Mouse (Mus musculus) ovary, postnatal 10 days (tissue): ENCODE measurements around the gene Cgas.

ENCODE experiments used
- DNase-seq: peaks from one replicate; pipeline ENCODE4 v3.0.0; 2022; ENCODE audit warnings: low spot score

Cgas gene

GRCm38 (mm10) chr9:78457026-78457425 is 14.0 kb upstream of the Cgas start:
- DNase-seq: no peak

GRCm38 (mm10) chr9:78451382-78451781 is 8.3 kb upstream of the Cgas start:
- DNase-seq: no peak

GRCm38 (mm10) chr9:78450404-78450803 is 7.4 kb upstream of the Cgas start:
- no peak for DNase-seq

GRCm38 (mm10) chr9:78447973-78448873 is 5.2 kb upstream of the Cgas start, which contains the start of the genes Mto1 and Gm17324:
Gene Mto1, plus strand, starts transcription at chr9:78448208.
Gene Gm17324, minus strand, starts transcription at chr9:78448786.
- peak; percentile 73 for DNase-seq

GRCm38 (mm10) chr9:78447606-78447972 is 4.6 kb upstream of the Cgas start:
- no peak for DNase-seq

GRCm38 (mm10) chr9:78442237-78442578 is 829 bp downstream of the Cgas start:
- DNase-seq: no peak

GRCm38 (mm10) chr9:78439426-78439825 is 3.6 kb downstream of the Cgas start:
- DNase-seq: no peak

- DNase-seq: no peak
These were observed 10.6 kb downstream of the Cgas start for GRCm38 (mm10) chr9:78432471-78432870.

- no peak for DNase-seq
These were observed 12.6 kb downstream of the Cgas start for GRCm38 (mm10) chr9:78430486-78430885.

- DNase-seq: no peak
These were observed 13.5 kb downstream of the Cgas start for GRCm38 (mm10) chr9:78429551-78429950.

- no peak for DNase-seq
These were observed 14.1 kb downstream of the Cgas start for GRCm38 (mm10) chr9:78428870-78429432.

- DNase-seq: no peak
These were observed 14.9 kb downstream of the Cgas start for GRCm38 (mm10) chr9:78428185-78428584.

- no peak for DNase-seq
These were observed 15.7 kb downstream of the Cgas start for GRCm38 (mm10) chr9:78427362-78427781.

GRCm38 (mm10) chr9:78401596-78401995 is 41.4 kb downstream of the Cgas start:
- DNase-seq: no peak

GRCm38 (mm10) chr9:78400570-78400969 is 42.5 kb downstream of the Cgas start:
- DNase-seq: no peak

- DNase-seq: no peak
These were observed 46.5 kb downstream of the Cgas start for GRCm38 (mm10) chr9:78396517-78396916.

- peak; percentile 10 for DNase-seq
These were observed 47.2 kb downstream of the Cgas start, which contains the start of gene Ddx43 for GRCm38 (mm10) chr9:78395630-78396351. Gene Ddx43, plus strand, starts transcription at chr9:78395777.

GRCm38 (mm10) chr9:78395244-78395629 is 47.8 kb downstream of the Cgas start:
- no peak for DNase-seq

GRCm38 (mm10) chr9:78394602-78395001 is 48.4 kb downstream of the Cgas start:
- DNase-seq: no peak

- DNase-seq: no peak
These were observed 49.3 kb downstream of the Cgas start for GRCm38 (mm10) chr9:78393741-78394140.

GRCm38 (mm10) chr9:78389981-78390380 is 53.1 kb downstream of the Cgas start:
- no peak for DNase-seq

GRCm38 (mm10) chr9:78386947-78387346 is 56.1 kb downstream of the Cgas start:
- no peak for DNase-seq

- DNase-seq: no peak
These were observed 57.1 kb downstream of the Cgas start for GRCm38 (mm10) chr9:78385893-78386292.
